Mouse (Mus musculus): ENCODE data around the gene Mrps15.

The Mrps15 gene

GRCm38 (mm10) chr4:126046851-126047585 lies at the start of gene Mrps15:
Gene Mrps15, plus strand, starts transcription at chr4:126046925.
- in situ Hi-C loops (cut with MboI, MseI): loop anchor here (5.0 kb wide), 1 partner anchor 1350 kb away; no protein-coding TSS in a partner anchor

DNA sequence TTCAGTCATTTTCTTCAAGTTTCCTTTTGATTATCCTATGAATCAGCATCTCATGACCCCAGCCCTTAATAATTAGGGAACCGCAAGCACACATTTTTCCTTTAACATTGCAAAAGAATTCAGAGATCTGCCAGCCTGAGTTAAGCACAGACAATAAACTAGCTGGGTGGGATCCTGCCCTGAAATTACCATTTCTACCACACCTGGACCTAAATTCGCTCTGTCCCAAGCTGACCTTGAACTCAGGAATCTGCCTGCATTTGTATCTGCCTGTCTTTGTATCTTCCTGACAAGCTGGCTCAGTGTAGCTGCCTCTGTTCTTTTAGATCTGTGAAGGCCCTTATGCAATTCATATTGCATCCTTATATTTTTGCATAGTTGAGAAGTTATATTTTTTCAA lies 48.9 kb upstream of the Mrps15 start:
- in situ Hi-C loops (cut with MboI, MseI): loop anchor here (10.0 kb wide), 1 partner anchor 1113 kb away; the partner anchor contains the start of gene Epha10

- in situ Hi-C loops (cut with MboI, MseI): no loop called here
These were observed 45.2 kb upstream of the Mrps15 start for GRCm38 (mm10) chr4:126001311-126002199.

DNA sequence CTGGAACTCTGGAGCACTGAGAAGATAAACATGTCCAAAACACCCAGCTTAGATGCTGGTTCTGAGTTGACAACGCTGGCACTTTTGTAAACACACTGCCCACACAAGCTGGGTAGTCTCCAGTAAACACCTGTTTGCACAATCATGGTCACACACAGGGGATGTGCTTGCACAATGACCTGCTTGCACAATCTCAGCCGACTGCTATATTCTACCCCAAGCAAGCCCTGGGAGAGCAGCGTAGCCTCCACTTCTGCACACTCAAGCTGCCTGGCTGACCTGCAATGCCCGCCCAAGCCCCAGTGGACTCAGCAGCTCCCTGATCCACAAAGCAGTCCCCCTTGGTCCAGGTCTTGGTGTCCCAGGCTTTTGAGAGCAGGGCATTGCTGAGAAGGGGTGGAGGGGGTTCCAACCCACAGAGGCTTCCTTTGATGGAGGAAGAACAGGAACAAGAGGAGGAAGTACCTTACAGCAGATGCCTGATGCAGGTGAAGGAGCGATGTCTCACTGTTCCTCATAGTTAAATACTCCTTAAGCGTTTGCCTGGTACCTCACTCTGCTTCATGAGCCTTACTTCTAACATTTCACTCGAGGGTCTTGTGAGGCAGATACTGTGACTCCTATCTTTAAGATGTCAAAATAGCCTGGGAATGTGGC lies 28.9 kb upstream of the Mrps15 start:
- in situ Hi-C loops (cut with MboI, MseI): no loop called here

DNA sequence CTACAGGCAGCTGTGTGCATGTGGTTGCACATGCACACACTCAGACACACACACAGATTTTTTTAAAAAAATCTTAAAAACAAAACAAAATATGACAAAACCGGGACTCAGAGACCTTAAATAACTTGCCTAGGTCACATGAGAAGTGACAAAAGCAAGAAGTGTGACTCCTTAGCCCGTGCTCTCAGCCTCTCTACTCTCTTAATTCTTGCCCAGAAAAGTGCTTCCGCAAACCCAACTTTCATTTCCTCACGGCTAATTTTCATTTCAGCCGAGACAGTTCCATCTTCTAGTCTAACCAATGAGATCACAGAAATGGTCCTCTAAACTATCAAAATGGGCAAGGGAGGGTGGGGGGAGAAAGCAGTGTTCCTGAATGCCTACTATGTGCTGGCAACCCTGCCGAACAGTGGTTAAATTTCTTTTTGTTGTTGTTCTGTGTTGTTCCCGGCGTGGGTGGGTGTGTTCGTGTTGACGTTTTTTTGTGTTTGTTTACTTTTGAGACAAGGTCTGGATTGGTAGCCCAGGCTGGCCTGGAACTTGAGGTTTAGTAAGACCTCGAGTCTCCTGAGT lies 27.7 kb upstream of the Mrps15 start:
- in situ Hi-C loops (cut with MboI, MseI): no loop called here

GRCm38 (mm10) chr4:126024303-126024900 lies 22.3 kb upstream of the Mrps15 start, which contains the start of gene Csf3r:
Gene Csf3r, plus strand, starts transcription at chr4:126024550.
- in situ Hi-C loops (cut with MboI, MseI): no loop called here

- in situ Hi-C loops (cut with MboI, MseI): no loop called here
These were observed 20.9 kb upstream of the Mrps15 start for GRCm38 (mm10) chr4:126025801-126026200.

- in situ Hi-C loops (cut with MboI, MseI): no loop called here
These were observed 18.7 kb upstream of the Mrps15 start for GRCm38 (mm10) chr4:126027980-126028379.

GRCm38 (mm10) chr4:126029042-126029441 lies 17.7 kb upstream of the Mrps15 start:
- in situ Hi-C loops (cut with MboI, MseI): no loop called here

GRCm38 (mm10) chr4:126030705-126031104 lies 16.0 kb upstream of the Mrps15 start:
- in situ Hi-C loops (cut with MboI, MseI): no loop called here

GRCm38 (mm10) chr4:126035413-126035812 lies 11.3 kb upstream of the Mrps15 start:
- in situ Hi-C loops (cut with MboI, MseI): no loop called here

GRCm38 (mm10) chr4:126051617-126052016 lies 4.9 kb downstream of the Mrps15 start:
- in situ Hi-C loops (cut with MboI, MseI): no loop called here

DNA sequence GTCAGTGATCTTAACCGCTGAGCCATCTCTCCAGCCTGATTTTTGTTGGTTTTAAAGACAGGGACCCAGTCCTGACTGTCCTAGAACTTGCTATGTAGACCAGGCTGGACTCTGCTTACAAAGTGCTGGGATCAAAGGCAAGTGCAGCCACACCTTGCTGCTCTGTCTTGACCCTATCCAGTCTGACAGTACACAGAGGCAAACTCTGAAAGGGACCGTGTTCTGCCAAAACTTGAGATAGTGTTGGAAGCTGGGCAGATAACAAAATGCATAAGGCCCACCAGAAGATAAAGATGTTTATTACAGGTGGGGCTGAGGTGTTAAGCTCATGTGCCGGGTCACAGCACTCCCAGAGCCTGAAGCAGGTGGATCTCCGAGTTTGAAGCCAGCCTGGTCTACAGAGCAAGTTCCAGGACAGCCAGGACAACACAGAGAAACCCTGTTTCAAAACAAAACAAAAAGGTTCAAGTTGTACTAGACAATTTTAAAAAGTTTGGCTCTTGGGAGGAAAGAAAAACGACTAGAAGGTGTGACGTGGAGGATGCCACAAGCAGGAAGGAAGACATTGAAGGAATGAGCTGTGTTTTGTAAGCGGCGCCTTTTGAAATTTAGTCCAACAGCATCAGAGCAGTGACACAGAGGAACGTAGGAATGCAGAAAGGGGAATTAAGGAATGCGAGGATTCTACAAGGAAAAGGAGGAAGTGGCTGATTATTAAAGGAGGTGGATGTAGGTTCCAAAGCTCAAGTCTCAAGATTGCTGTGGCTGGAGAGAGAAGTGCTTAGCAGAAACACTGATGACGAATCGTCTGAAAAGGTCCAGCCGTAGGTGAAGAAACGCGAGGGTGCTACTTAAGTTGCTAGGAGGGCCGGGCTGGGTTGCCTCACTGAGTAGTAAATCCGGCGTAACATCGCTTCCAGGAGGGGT lies 10.7 kb downstream of the Mrps15 start:
- in situ Hi-C loops (cut with MboI, MseI): no loop called here

DNA sequence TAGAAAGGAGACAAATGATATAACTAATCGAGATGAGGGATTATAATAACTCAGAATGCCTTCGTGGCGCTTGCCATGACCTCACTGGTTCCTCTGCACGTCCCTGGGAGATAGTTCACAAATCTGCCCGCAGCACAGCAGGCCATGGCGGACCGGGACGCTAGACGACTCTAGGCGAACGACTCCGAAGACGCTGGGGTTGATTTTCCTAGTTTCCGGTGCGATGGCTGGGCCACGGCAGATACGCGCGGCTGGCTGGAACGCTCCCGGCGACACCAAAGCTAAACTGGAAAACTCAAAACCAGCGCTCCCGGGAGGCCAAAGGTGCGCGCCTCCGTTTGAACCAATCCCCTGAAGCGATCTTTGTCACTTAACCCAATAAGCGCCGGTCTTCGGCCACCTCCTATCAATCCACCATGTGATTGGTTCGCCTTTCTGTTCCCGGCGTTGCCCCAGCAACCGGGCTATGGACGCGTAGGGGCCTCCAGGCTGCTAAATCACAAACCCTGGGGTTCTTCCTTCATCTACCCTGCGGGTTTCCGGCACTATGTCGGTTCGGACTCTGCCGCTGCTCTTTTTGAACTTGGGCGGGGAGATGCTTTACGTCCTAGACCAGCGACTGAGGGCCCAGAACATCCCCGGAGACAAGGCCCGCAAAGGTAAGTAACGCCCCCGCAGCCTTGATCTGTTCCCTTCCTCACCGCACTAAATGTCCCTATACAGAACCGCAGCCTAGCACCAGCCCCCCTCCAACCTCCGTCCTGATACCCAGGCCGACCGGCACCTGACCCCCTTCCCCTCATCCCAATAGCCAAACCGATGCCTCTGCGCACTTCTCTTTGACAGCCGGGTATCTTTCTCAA lies 11.6 kb downstream of the Mrps15 start, which contains the start of gene Oscp1:
Gene Oscp1, plus strand, starts transcription at position 432 of the 863 bp plus-strand sequence.
- in situ Hi-C loops (cut with MboI, MseI): no loop called here

DNA sequence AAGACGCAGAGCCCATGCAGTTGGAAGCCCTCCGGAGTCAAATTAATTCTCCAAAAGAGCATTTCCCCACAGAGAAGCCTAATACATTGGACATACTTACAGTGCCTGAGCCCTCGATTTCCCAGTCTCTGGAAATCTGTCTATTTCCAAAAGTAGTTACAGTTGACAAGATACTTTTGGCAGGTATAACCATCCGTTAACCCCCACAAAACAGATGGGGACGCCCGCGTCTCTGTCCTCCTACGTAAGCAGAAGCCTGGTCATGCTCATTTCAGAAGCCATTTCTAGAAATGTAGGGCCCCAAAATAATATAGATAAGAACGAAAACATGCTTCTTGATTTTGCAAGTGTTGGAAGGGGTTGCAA lies 12.3 kb downstream of the Mrps15 start:
- in situ Hi-C loops (cut with MboI, MseI): no loop called here

- in situ Hi-C loops (cut with MboI, MseI): no loop called here
These were observed 16.1 kb downstream of the Mrps15 start for GRCm38 (mm10) chr4:126062856-126063255.

DNA sequence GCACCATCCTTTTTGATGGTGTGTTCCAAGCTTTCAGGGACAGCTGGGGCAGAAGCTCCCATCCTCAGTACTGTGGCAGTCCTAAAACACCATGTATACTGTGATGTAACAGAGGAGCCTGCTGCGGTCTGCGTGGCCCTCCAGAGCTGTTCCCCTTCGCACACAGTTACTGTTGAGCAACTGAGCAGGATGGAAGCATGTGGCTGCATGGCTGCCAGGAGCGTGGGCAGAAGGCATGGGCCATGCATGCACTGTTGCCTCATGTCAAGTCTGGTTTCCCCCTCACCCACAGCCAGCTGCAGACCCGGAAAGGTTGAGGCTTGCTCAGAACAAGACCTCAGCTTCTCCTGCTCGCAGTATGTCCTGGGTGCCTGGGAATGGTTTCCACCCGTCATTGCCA lies 18.5 kb downstream of the Mrps15 start:
- in situ Hi-C loops (cut with MboI, MseI): no loop called here

- in situ Hi-C loops (cut with MboI, MseI): no loop called here
These were observed 20.8 kb downstream of the Mrps15 start for GRCm38 (mm10) chr4:126067401-126068077.

DNA sequence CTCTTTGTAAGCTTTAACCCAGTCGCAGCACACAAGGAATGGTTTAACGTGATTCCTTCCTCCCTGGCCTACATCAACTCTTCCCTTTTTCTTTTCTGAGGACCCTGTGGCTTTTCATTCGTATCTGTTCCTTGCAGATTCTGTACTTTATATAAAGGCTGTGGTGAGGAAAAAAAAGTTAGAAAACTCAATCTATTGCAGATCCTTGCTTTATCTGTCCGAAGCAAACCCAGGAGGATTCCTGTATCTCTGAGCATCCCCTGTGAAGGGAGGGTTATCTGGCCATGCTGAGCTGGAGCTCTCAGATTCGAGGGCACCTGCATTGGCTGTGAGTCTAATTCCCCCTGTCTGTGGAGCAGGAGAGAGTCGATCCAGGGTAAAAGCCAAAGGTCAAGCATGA lies 22.1 kb downstream of the Mrps15 start:
- in situ Hi-C loops (cut with MboI, MseI): no loop called here
